21 mouse cellular contexts compared by ENCODE assay signal in genomic region chr14:118884250-118884556, GRCm38 (mm10). TPM values are rescaled to one million over a fixed set of nuclear protein-coding genes. Genes with fewer than 3 reads are reported as not detected.
A peak's percentile ranks its signal among the peaks of the same experiment; 100 is the strongest.
DNase-seq lines count a peak whose midpoint lies in the region; ATAC-seq and TF ChIP-seq lines count a peak whose summit lies in the region.
"Had no signal": no experiment of that assay in that cellular context is flagged by ENCODE, and none has a peak within 500 bp of the region (broad histone marks: within the 10 kb centered on the region; RNA-seq: fewer than 3 reads in every experiment).

No protein-coding gene starts in this region.

- peaks cover 7% of the 10 kb centered on the region for H3K4me1 ChIP-seq in heart, embryonic 16.5 days (ENCODE audit: control insufficient read depth, insufficient read depth, low read length)
- peaks cover 7% of the 10 kb centered on the region; the same call in 1 of the 2 replicates for H3K4me1 ChIP-seq in heart, embryonic 10.5 days
- H3K4me1 ChIP-seq in lung, embryonic 15.5 days: peaks cover 10% of the 10 kb centered on the region
- peaks cover 7% of the 10 kb centered on the region; the same call in 1 of the 2 replicates for H3K4me1 ChIP-seq in intestine, embryonic 16.5 days (ENCODE audit: control insufficient read depth, insufficient read depth, low read length)
- H3K4me1 ChIP-seq in liver, postnatal 0 days (ENCODE audit: insufficient read depth): no peaks in the 10 kb centered on the region
- H3K4me1 ChIP-seq in forebrain, embryonic 11.5 days (replicated peaks; ENCODE audit: control insufficient read depth, insufficient read depth, low read length): no peaks in the 10 kb centered on the region
- no peaks in the 10 kb centered on the region for H3K4me1 ChIP-seq in hindbrain, postnatal 0 days (ENCODE audit: insufficient read depth, low read length)
- H3K4me1 ChIP-seq: embryonic facial prominence, embryonic 10.5 days; forebrain, embryonic 15.5 days; hindbrain, embryonic 13.5 days; limb, embryonic 15.5 days; midbrain, embryonic 10.5 days had no signal

- H3K27me3 ChIP-seq in heart, embryonic 16.5 days (ENCODE audit: control insufficient read depth, insufficient read depth, low read length): no peaks in the 10 kb centered on the region
- no peaks in the 10 kb centered on the region for H3K27me3 ChIP-seq in heart, embryonic 10.5 days (ENCODE audit: insufficient read depth, poor library complexity, severe bottlenecking)
- H3K27me3 ChIP-seq in lung, embryonic 15.5 days: no peaks in the 10 kb centered on the region
- no peaks in the 10 kb centered on the region for H3K27me3 ChIP-seq in intestine, embryonic 16.5 days (replicated peaks; ENCODE audit: control insufficient read depth, insufficient read depth, low read length)
- H3K27me3 ChIP-seq in liver, postnatal 0 days (ENCODE audit: insufficient read depth, low read length): no peaks in the 10 kb centered on the region
- no peaks in the 10 kb centered on the region for H3K27me3 ChIP-seq in forebrain, embryonic 11.5 days (ENCODE audit: control insufficient read depth, insufficient read depth, low read length)
- no peaks in the 10 kb centered on the region for H3K27me3 ChIP-seq in hindbrain, postnatal 0 days (ENCODE audit: insufficient read depth, low read length)
- H3K27me3 ChIP-seq: forebrain, embryonic 15.5 days; heart, embryonic 15.5 days; hindbrain, embryonic 13.5 days; limb, embryonic 15.5 days; Patski had no signal

- peak overlapping the region; percentile 43; the same call in 1 of the 2 replicates for H3K27ac ChIP-seq in heart, embryonic 16.5 days (ENCODE audit: low read length)
- no peak overlapping the region for H3K27ac ChIP-seq in heart, embryonic 10.5 days
- 0 out of 2 replicates have a peak overlapping the region, but pooled peaks have one; percentile 34 for H3K27ac ChIP-seq in lung, embryonic 15.5 days
- H3K27ac ChIP-seq in intestine, embryonic 16.5 days (ENCODE audit: low read length): no peak overlapping the region
- peak overlapping the region; percentile 30; the same call in 1 of the 2 replicates for H3K27ac ChIP-seq in liver, postnatal 0 days (ENCODE audit: low read depth)
- H3K27ac ChIP-seq in forebrain, embryonic 11.5 days (ENCODE audit: low read depth, low read length): no peak overlapping the region
- no peak overlapping the region for H3K27ac ChIP-seq in hindbrain, postnatal 0 days
- H3K27ac ChIP-seq: embryonic facial prominence, embryonic 10.5 days; forebrain, embryonic 15.5 days; gastrocnemius, adult 2 months; hindbrain, embryonic 13.5 days; midbrain, embryonic 10.5 days had no signal

- ATAC-seq in heart, embryonic 16.5 days (replicated peaks; ENCODE audit: extremely low read depth, insufficient read depth, low FRiP score): no peak; the same call in 1 of the 2 replicates
- 0 out of 2 replicates have a peak, but pooled peaks have one; percentile 44 for ATAC-seq in lung, embryonic 15.5 days (ENCODE audit: borderline replicate concordance, extremely low read depth, low FRiP score, low TSS enrichment)
- peak; percentile 28; the same call in 1 of the 2 replicates for ATAC-seq in intestine, embryonic 16.5 days
- ATAC-seq in liver, postnatal 0 days: peak; percentile 82
- ATAC-seq in forebrain, embryonic 11.5 days (replicated peaks; ENCODE audit: low FRiP score): no peak
- ATAC-seq in hindbrain, postnatal 0 days: no peak
- ATAC-seq: forebrain, embryonic 15.5 days; Patski had no signal

- no peaks in the 10 kb centered on the region for H3K9me3 ChIP-seq in heart, embryonic 16.5 days (replicated peaks; ENCODE audit: control insufficient read depth, low read length)
- H3K9me3 ChIP-seq in heart, embryonic 10.5 days: no peaks in the 10 kb centered on the region
- no peaks in the 10 kb centered on the region for H3K9me3 ChIP-seq in lung, embryonic 15.5 days
- no peaks in the 10 kb centered on the region for H3K9me3 ChIP-seq in intestine, embryonic 16.5 days (ENCODE audit: control insufficient read depth, low read length)
- no peaks in the 10 kb centered on the region for H3K9me3 ChIP-seq in liver, postnatal 0 days (ENCODE audit: low read length)
- no peaks in the 10 kb centered on the region for H3K9me3 ChIP-seq in forebrain, embryonic 11.5 days (ENCODE audit: control insufficient read depth, low read length)
- no peaks in the 10 kb centered on the region for H3K9me3 ChIP-seq in hindbrain, postnatal 0 days (ENCODE audit: low read length)
- H3K9me3 ChIP-seq: embryonic facial prominence, embryonic 10.5 days; forebrain, embryonic 15.5 days; heart, embryonic 15.5 days; hindbrain, embryonic 13.5 days; limb, embryonic 15.5 days; midbrain, embryonic 10.5 days had no signal

- H3K36me3 ChIP-seq in heart, embryonic 16.5 days (ENCODE audit: control insufficient read depth, insufficient read depth): peaks cover 13% of the 10 kb centered on the region
- H3K36me3 ChIP-seq in heart, embryonic 10.5 days: peaks cover 84% of the 10 kb centered on the region
- H3K36me3 ChIP-seq in lung, embryonic 15.5 days: peaks cover 38% of the 10 kb centered on the region
- H3K36me3 ChIP-seq in intestine, embryonic 16.5 days (ENCODE audit: control insufficient read depth, insufficient read depth, low read length): no peaks in the 10 kb centered on the region
- no peaks in the 10 kb centered on the region for H3K36me3 ChIP-seq in liver, postnatal 0 days (replicated peaks; ENCODE audit: insufficient read depth, low read length)
- H3K36me3 ChIP-seq in forebrain, embryonic 11.5 days (ENCODE audit: control insufficient read depth, insufficient read depth, low read length): peaks cover 7% of the 10 kb centered on the region
- peaks cover 64% of the 10 kb centered on the region for H3K36me3 ChIP-seq in hindbrain, postnatal 0 days (ENCODE audit: insufficient read depth, low read length)

- 59% methylated on average over 7 of the region's 7 CpGs for WGBS in heart, embryonic 16.5 days
- 80% methylated on average over 7 of the region's 7 CpGs for WGBS in heart, embryonic 10.5 days
- 64% methylated on average over 7 of the region's 7 CpGs for WGBS in lung, embryonic 15.5 days
- WGBS in intestine, embryonic 16.5 days: 70% methylated on average over 7 of the region's 7 CpGs
- 46% methylated on average over 7 of the region's 7 CpGs for WGBS in liver, postnatal 0 days (ENCODE audit: insufficient replicate concordance)
- 91% methylated on average over 7 of the region's 7 CpGs for WGBS in forebrain, embryonic 11.5 days
- WGBS in hindbrain, postnatal 0 days: 80% methylated on average over 7 of the region's 7 CpGs

- TF ChIP-seq CTCF in liver, postnatal 0 days (IDR thresholded peaks at IDR 0.05; ENCODE audit: low read depth): no peak
- TF ChIP-seq CTCF in hindbrain, postnatal 0 days (IDR thresholded peaks at IDR 0.05; ENCODE audit: low read depth): no peak

- no peak overlapping the region for H3K9ac ChIP-seq in heart, embryonic 16.5 days (ENCODE audit: low read length)
- H3K9ac ChIP-seq in lung, embryonic 15.5 days: no peak overlapping the region
- no peak overlapping the region for H3K9ac ChIP-seq in intestine, embryonic 16.5 days (ENCODE audit: low read depth, low read length)
- no peak overlapping the region for H3K9ac ChIP-seq in liver, postnatal 0 days (replicated peaks)
- H3K9ac ChIP-seq in forebrain, embryonic 11.5 days (ENCODE audit: low read length): no peak overlapping the region
- no peak overlapping the region for H3K9ac ChIP-seq in hindbrain, postnatal 0 days (replicated peaks; ENCODE audit: low read length)
- H3K9ac ChIP-seq: forebrain, embryonic 15.5 days; heart, embryonic 15.5 days; hindbrain, embryonic 13.5 days; limb, embryonic 15.5 days had no signal

- no peak overlapping the region for H3K4me2 ChIP-seq in heart, embryonic 16.5 days (ENCODE audit: low read depth, low read length)
- H3K4me2 ChIP-seq in lung, embryonic 15.5 days: no peak overlapping the region
- H3K4me2 ChIP-seq in intestine, embryonic 16.5 days (ENCODE audit: low read depth, low read length): no peak overlapping the region
- H3K4me2 ChIP-seq in liver, postnatal 0 days (ENCODE audit: low read depth, low read length): 0 out of 2 replicates have a peak overlapping the region, but pooled peaks have one; percentile 53
- no peak overlapping the region for H3K4me2 ChIP-seq in forebrain, embryonic 11.5 days (ENCODE audit: low read depth, low read length, severe bottlenecking)
- no peak overlapping the region for H3K4me2 ChIP-seq in hindbrain, postnatal 0 days (ENCODE audit: low read depth, low read length)
- H3K4me2 ChIP-seq: forebrain, embryonic 15.5 days; hindbrain, embryonic 13.5 days; limb, embryonic 15.5 days had no signal

- H3K4me3 ChIP-seq in heart, embryonic 16.5 days (ENCODE audit: low read length): no peak overlapping the region
- no peak overlapping the region for H3K4me3 ChIP-seq in heart, embryonic 10.5 days
- H3K4me3 ChIP-seq in lung, embryonic 15.5 days: no peak overlapping the region
- H3K4me3 ChIP-seq in intestine, embryonic 16.5 days (ENCODE audit: low read length): no peak overlapping the region
- H3K4me3 ChIP-seq in liver, postnatal 0 days (ENCODE audit: low read depth, low read length): no peak overlapping the region
- no peak overlapping the region for H3K4me3 ChIP-seq in forebrain, embryonic 11.5 days (ENCODE audit: low read depth, low read length)
- H3K4me3 ChIP-seq in hindbrain, postnatal 0 days (ENCODE audit: low read length): no peak overlapping the region
- H3K4me3 ChIP-seq: embryonic facial prominence, embryonic 10.5 days; forebrain, embryonic 15.5 days; gastrocnemius, adult 2 months; heart, embryonic 15.5 days; hindbrain, embryonic 13.5 days; limb, embryonic 15.5 days; midbrain, embryonic 10.5 days had no signal

- TF ChIP-seq EP300 in liver, postnatal 0 days (IDR thresholded peaks at IDR 0.05; ENCODE audit: low read depth): peak; percentile 61; the same call in 1 of the 2 replicates

- DNase-seq in heart, embryonic 10.5 days (ENCODE audit: low spot score): no peak
- DNase-seq in lung, postnatal 36 days: no peak
- DNase-seq in liver, postnatal 0 days: no peak
- no peak for DNase-seq in forebrain, embryonic 11.5 days (ENCODE audit: low spot score)
- no peak for DNase-seq in hindbrain, postnatal 0 days (ENCODE audit: low spot score)
- DNase-seq: cerebellum, postnatal 14 days; gastrocnemius, adult 2 months; kidney, adult 2 months; right cerebral cortex, postnatal 14 days; thymus, postnatal 25 days had no signal

RNA-seq across cellular contexts. Expression of gene Dzip1, which starts 41.1 kb away (rescaled TPM):
- 5.0 and 5.7 TPM in 2 replicates for polyA plus RNA-seq in heart, embryonic 16.5 days (2015; fragmentation: Nextera tagmentation; extraction: Ambion mirVana)
- polyA plus RNA-seq in heart, embryonic 10.5 days (2016; fragmentation: Nextera tagmentation; extraction: Ambion mirVana): 8.8 and 15.3 TPM in 2 replicates
- polyA plus RNA-seq in lung, embryonic 15.5 days (2015; fragmentation: Nextera tagmentation; extraction: Ambion mirVana): 16.7 and 18.2 TPM in 2 replicates
- polyA plus RNA-seq in intestine, embryonic 16.5 days (2015; fragmentation: Nextera tagmentation; extraction: Ambion mirVana): 5.9 and 6.8 TPM in 2 replicates
- 0.42 and 0.75 TPM in 2 replicates for polyA plus RNA-seq in liver, postnatal 0 days (2015; fragmentation: Nextera tagmentation; extraction: Ambion mirVana)
- polyA plus RNA-seq in forebrain, embryonic 11.5 days (2014; fragmentation: Nextera tagmentation; extraction: Ambion mirVana): 27.5 and 28.5 TPM in 2 replicates
- 352 and 378 TPM in 2 replicates for total RNA-seq in hindbrain, postnatal 0 days (2014; rRNA removed)
- 99.0 and 102 TPM in 2 replicates for polyA plus RNA-seq in hindbrain, postnatal 0 days (2015; fragmentation: Nextera tagmentation; extraction: Ambion mirVana)
- total RNA-seq: granulocyte monocyte progenitor cell, adult 5-6 weeks had no signal

RNA-seq across cellular contexts. Expression of gene Dnajc3, which starts 53.6 kb away (rescaled TPM):
- 26.7 and 31.0 TPM in 2 replicates for polyA plus RNA-seq in heart, embryonic 16.5 days (2015; fragmentation: Nextera tagmentation; extraction: Ambion mirVana)
- polyA plus RNA-seq in heart, embryonic 10.5 days (2016; fragmentation: Nextera tagmentation; extraction: Ambion mirVana): 38.0 and 44.3 TPM in 2 replicates
- polyA plus RNA-seq in lung, embryonic 15.5 days (2015; fragmentation: Nextera tagmentation; extraction: Ambion mirVana): 58.6 and 60.4 TPM in 2 replicates
- polyA plus RNA-seq in intestine, embryonic 16.5 days (2015; fragmentation: Nextera tagmentation; extraction: Ambion mirVana): 47.0 and 51.6 TPM in 2 replicates
- polyA plus RNA-seq in liver, postnatal 0 days (2015; fragmentation: Nextera tagmentation; extraction: Ambion mirVana): 53.6 and 55.3 TPM in 2 replicates
- 25.9 and 27.8 TPM in 2 replicates for polyA plus RNA-seq in forebrain, embryonic 11.5 days (2014; fragmentation: Nextera tagmentation; extraction: Ambion mirVana)
- total RNA-seq in hindbrain, postnatal 0 days (2014; rRNA removed): 16.7 and 19.0 TPM in 2 replicates
- polyA plus RNA-seq in hindbrain, postnatal 0 days (2015; fragmentation: Nextera tagmentation; extraction: Ambion mirVana): 22.8 and 23.2 TPM in 2 replicates

Comparison
In these comparisons a context has a peak if more than half of its experiments do, and no peak if none do; other contexts are left out.
1. H3K27ac ChIP-seq: peak in heart, embryonic 16.5 days (single experiment), lung, embryonic 15.5 days (single experiment) and liver, postnatal 0 days (single experiment); none in heart, embryonic 10.5 days (single experiment), intestine, embryonic 16.5 days (single experiment), forebrain, embryonic 11.5 days (single experiment) and hindbrain, postnatal 0 days (single experiment).
2. ATAC-seq: peak in lung, embryonic 15.5 days (single experiment), intestine, embryonic 16.5 days (single experiment) and liver, postnatal 0 days (single experiment); none in heart, embryonic 16.5 days (single experiment), forebrain, embryonic 11.5 days (single experiment) and hindbrain, postnatal 0 days (single experiment).